Mouse (Mus musculus): ENCODE results near the gene Trip13. TPM values are rescaled to one million over a fixed set of nuclear protein-coding genes. Genes with fewer than 3 reads are reported as not detected.
A peak's percentile ranks its signal among the peaks of the same experiment; 100 is the strongest.

The Trip13 gene
- polyA plus RNA-seq, 1 experiment from 2014 or later: 47.2 TPM

DNA sequence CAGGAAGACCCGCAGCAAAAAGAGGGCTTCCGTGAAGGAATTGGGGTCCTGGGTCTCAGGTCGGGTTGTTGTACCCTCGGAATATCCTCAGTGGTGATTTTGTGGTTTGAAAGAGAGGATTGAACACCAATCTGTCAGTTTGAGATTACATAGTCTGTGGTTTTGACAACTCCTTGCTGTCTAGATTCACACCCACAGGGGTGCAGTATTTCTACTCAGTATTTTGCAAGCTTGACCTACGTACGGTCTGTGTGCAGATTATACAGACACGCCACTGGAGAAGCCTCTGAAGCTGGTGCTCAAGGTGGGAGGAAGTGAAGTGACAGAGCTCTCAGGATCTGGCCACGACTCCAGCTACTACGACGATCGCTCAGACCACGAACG, 585 bp upstream of the Trip13 start:
- Histone ChIP-seq H3K4me1 (peaks cover 14% of the 10 kb centered on the region), H3K9me3 (no peaks in the 10 kb centered on the region), H3K4me2 (peak overlapping the region; percentile 76), H3K27ac (peak overlapping the region; percentile 89), H3K9ac (peak overlapping the region; percentile 73), H3K27me3 (no peaks in the 10 kb centered on the region), H3K36me3 (replicated peaks) (peaks cover 32% of the 10 kb centered on the region), H3K4me3 (replicated peaks) (peak overlapping the region; percentile 79)
- ATAC-seq (ENCODE audit: low FRiP score): peak; percentile 12; the same call in 1 of the 2 replicates
- WGBS: 48% methylated on average over 13 of the region's 13 CpGs

DNA sequence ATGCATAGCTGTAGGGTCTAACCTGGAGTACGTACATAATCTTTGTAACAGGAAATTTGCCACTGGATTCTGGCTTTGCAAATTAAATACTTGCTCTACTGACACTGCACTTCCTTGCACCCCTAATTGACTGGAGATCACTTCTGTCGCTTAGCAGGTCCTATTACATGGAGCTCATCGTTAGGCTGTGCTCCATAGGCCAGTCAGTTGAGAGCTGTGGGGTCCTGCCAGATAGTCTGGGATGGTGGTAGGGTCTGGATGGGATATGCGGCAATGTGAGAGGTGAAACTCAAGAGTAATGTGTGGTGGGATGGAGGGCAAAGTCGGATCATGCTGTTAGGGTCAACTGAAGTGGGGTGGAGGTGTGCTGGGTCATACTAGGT, 655 bp downstream of the Trip13 start:
- no peaks in the 10 kb centered on the region for H3K9me3 ChIP-seq
- H3K36me3 ChIP-seq (replicated peaks): peaks cover 29% of the 10 kb centered on the region
- no peak overlapping the region for H3K27ac ChIP-seq
- peak; percentile 24; the same call in 1 of the 2 replicates for ATAC-seq (ENCODE audit: low FRiP score)
- peak overlapping the region; percentile 79 for H3K4me3 ChIP-seq (replicated peaks)
- H3K4me1 ChIP-seq: peaks cover 14% of the 10 kb centered on the region
- H3K27me3 ChIP-seq: no peaks in the 10 kb centered on the region
- WGBS: 16% methylated on average over 5 of the region's 5 CpGs
- H3K4me2 ChIP-seq: peak overlapping the region; percentile 76
- peak overlapping the region; percentile 73 for H3K9ac ChIP-seq

DNA sequence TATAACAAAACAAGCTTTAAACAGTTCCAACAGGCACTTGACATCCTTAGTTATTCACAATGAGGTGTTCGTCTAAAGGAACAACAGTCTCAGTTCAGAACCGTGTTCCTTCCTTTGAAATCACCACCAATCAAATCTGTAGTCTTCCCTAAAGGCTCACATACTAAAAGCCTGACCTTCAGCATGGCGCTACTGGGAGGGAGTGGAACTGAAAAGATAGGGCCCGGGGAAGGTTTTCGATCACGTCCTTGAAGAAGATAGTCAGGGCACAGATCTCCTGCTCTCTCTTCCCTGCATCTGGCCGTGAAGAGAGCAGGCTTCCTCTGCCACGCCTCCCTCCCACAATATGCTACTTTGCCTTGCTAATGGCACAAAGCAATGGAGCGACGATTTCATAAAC, 5.4 kb downstream of the Trip13 start:
- Histone ChIP-seq H3K27me3 (no peaks in the 10 kb centered on the region), H3K4me2 (no peak overlapping the region), H3K27ac (no peak overlapping the region), H3K4me3 (replicated peaks) (no peak overlapping the region), H3K36me3 (replicated peaks) (peaks cover 50% of the 10 kb centered on the region), H3K9ac (no peak overlapping the region), H3K4me1 (peaks cover 8% of the 10 kb centered on the region), H3K9me3 (no peaks in the 10 kb centered on the region)
- 91% methylated on average over 10 of the region's 10 CpGs for WGBS
- ATAC-seq (ENCODE audit: low FRiP score): no peak

DNA sequence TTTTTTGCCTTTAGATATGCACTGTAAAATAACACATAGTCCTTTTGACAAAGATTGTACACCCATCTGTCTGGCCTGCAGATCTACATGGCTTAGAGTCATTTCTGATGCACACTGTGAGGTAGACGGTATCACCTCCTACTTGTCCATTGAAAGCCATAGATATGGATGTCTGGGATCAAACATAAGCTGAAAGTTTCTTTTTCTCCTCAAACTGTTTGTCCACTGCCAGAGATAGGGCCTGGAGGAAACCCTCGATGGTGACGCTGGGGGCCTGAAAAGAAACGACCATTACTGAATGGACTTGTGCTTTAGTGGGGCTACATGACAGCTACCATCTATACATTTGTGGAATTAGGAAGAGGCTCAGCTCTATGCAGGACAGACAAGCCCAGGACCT, 24.5 kb downstream of the Trip13 start:
- 94% methylated on average over 4 of the region's 4 CpGs for WGBS
- H3K36me3 ChIP-seq (replicated peaks): peaks cover 59% of the 10 kb centered on the region
- no peak overlapping the region for H3K27ac ChIP-seq
- H3K27me3 ChIP-seq: no peaks in the 10 kb centered on the region
- no peaks in the 10 kb centered on the region for H3K4me1 ChIP-seq
- no peak overlapping the region for H3K4me2 ChIP-seq
- no peak for ATAC-seq (ENCODE audit: low FRiP score)
- H3K9ac ChIP-seq: no peak overlapping the region
- no peak overlapping the region for H3K4me3 ChIP-seq (replicated peaks)
- H3K9me3 ChIP-seq: no peaks in the 10 kb centered on the region

DNA sequence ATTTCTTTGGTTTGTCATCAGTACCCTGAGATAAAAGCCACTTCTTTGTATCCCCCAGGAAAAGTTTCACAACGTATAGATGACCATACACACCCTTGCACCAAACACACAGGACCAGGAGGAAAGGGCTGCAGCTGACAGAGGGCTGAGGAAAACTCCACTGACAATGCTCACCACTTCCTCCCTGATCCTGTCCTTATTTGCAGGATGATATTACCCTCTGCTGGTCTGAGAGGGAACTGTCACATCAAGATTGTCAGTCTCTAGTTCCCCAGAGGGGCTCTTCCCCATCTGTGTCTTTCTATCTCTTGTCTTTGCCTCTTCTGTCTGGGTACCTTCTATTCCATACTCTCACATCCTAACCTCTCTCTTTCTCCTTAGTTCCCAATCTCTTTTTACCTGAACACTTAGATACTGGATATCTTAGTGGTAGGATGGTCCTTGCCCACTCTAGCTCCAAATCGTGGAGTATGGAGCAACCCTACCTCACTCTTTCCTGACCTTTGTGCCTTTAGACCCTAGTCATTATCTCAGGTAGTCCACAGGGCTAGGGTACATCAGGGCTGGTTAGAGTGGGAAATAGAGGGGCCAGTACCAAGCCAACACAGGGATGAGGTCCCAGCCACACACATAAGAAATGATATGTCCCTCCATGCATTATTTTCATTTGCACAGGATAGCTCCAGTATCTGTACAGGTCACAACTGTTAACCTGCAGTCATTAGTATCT, 29.7 kb downstream of the Trip13 start:
- ATAC-seq (ENCODE audit: low FRiP score): no peak
- peaks cover 15% of the 10 kb centered on the region for H3K36me3 ChIP-seq (replicated peaks)
- H3K4me2 ChIP-seq: no peak overlapping the region
- H3K9me3 ChIP-seq: no peaks in the 10 kb centered on the region
- H3K27ac ChIP-seq: no peak overlapping the region
- H3K4me3 ChIP-seq (replicated peaks): no peak overlapping the region
- WGBS: 65% methylated on average over 2 of the region's 2 CpGs
- no peaks in the 10 kb centered on the region for H3K4me1 ChIP-seq
- H3K27me3 ChIP-seq: no peaks in the 10 kb centered on the region
- no peak overlapping the region for H3K9ac ChIP-seq

DNA sequence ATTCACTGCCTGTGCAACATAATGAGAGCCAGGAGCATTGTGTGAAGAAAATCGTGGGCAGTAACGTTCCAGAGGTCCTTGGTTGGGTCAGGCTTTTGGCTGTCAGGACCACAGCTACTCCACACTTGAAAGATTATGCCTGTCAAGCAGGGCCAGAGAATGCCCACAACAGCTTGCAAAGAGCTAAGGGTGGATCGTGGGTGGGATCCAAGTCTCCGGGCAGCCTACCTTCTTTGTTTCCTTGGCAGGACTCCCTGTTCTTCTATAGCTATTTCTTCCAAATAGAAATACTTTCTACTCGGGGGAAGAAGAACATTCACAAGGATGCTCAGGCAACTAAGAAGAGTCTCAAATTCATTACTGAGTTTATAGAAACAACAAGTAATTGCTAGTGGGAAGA, 30.4 kb downstream of the Trip13 start:
- Histone ChIP-seq H3K9ac (no peak overlapping the region), H3K27ac (no peak overlapping the region), H3K27me3 (no peaks in the 10 kb centered on the region), H3K4me2 (no peak overlapping the region), H3K4me3 (replicated peaks) (no peak overlapping the region), H3K9me3 (no peaks in the 10 kb centered on the region), H3K4me1 (no peaks in the 10 kb centered on the region), H3K36me3 (replicated peaks) (peaks cover 11% of the 10 kb centered on the region)
- WGBS: 87% methylated on average over 5 of the region's 5 CpGs
- no peak for ATAC-seq (ENCODE audit: low FRiP score)

DNA sequence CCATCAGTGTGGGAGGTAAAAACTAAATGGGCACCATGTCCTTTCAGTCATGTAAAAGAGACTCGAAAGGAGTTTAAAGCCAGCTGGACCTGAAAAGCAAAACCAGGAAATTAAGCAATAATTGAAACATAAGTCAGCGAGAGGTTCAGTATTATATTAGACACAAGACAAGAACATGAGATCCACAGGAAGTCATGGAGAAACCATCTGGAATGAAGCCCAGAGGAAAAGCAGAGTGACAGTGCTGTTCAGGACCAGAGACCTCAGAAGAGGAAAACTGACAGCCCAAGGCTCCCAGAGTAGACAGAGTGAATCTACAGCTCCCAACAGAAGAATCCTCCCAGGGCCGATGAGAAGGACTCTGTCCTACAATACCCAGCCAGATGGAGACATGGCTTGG, 40.0 kb downstream of the Trip13 start:
- H3K9me3 ChIP-seq: no peaks in the 10 kb centered on the region
- no peaks in the 10 kb centered on the region for H3K27me3 ChIP-seq
- H3K9ac ChIP-seq: no peak overlapping the region
- H3K4me1 ChIP-seq: no peaks in the 10 kb centered on the region
- no peak for ATAC-seq (ENCODE audit: low FRiP score)
- 89% methylated on average over 3 of the region's 3 CpGs for WGBS
- no peaks in the 10 kb centered on the region for H3K36me3 ChIP-seq (replicated peaks)
- H3K4me3 ChIP-seq (replicated peaks): no peak overlapping the region
- no peak overlapping the region for H3K27ac ChIP-seq
- H3K4me2 ChIP-seq: no peak overlapping the region

DNA sequence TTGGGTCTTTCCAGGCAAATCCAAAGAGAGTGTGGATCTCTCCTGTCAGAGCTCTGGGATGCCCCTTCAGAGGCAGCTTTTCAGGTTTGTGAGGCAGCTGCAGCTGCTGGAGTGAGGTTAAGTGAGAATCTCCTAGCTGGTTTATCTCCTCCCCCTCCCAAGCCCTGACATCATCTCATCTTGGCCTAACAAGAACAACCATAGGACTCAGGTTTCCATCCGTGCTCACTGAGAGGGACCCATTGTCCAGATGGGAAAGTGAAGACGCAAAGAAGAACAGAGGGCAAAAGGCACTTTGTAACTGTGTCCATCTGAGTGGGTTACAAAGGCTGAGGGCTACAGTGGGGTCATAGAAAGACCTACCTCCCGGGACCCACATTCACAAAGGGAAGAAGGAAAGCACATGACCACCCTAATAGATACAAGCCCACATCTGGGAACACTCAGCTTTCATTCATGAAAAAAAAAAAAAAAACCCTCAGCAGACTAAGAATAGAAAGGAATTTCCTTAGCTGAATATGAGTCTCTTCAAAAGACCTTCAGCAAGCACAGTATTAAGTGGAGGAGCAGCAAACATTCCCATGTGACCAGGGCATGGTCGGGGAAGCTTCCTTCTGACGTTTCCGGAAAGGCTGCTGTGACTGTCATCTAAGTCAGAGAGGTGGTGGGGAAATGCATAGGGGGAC, 44.9 kb downstream of the Trip13 start:
- Histone ChIP-seq H3K4me1 (no peaks in the 10 kb centered on the region), H3K36me3 (replicated peaks) (no peaks in the 10 kb centered on the region), H3K4me2 (no peak overlapping the region), H3K9me3 (no peaks in the 10 kb centered on the region), H3K9ac (no peak overlapping the region), H3K27me3 (no peaks in the 10 kb centered on the region; the same call in 1 of the 2 replicates), H3K4me3 (replicated peaks) (no peak overlapping the region), H3K27ac (no peak overlapping the region)
- no peak for ATAC-seq (ENCODE audit: low FRiP score)
- 57% methylated on average over 6 of the region's 6 CpGs for WGBS

DNA sequence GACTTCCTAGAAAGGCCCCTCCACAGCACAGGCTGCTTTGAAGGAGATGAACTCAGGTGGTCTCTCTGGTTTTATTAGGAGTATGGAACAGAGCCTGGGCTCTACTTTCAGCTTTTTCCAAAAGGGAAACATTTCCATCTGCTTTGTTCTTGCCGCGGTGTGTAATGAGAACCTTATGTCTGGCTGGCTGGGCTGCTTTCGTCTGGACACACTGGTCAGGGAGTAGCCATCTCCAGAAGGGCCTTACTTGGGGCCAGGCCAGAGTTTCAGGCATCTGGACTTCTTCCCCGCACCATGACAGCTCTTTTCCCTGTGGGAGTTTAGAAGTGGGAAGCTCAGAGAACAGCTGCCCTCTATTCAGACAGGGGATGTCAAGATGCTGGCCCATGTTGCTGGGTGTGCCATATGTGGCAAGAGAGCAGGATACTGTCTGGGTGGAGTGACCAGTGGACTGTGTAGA, 50.1 kb downstream of the Trip13 start:
- Histone ChIP-seq H3K36me3 (replicated peaks) (no peaks in the 10 kb centered on the region), H3K27ac (no peak overlapping the region), H3K9ac (no peak overlapping the region), H3K9me3 (no peaks in the 10 kb centered on the region), H3K4me1 (no peaks in the 10 kb centered on the region), H3K4me2 (no peak overlapping the region), H3K27me3 (no peaks in the 10 kb centered on the region; the same call in 1 of the 2 replicates), H3K4me3 (replicated peaks) (no peak overlapping the region)
- ATAC-seq (ENCODE audit: low FRiP score): no peak
- WGBS: 80% methylated on average over 4 of the region's 4 CpGs

DNA sequence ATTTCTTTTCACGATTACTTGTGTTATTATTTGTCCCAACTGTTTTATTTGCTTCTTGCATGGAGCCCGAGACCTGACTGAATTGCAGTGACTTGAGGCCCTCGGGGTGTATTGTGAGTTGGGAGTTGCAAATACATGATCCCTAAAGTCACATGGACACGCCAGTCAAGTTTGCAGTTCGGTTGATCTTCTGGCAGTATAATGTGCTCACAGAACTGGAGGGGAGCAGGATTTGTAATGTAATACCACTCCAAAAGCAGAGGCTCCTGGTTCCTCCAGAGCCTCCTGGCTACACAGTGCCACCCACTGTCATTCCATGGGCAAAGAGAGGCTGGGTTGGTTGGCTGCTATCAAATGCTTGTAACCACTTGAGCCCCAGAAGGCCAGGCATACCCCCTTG, 51.0 kb downstream of the Trip13 start:
- no peak overlapping the region for H3K27ac ChIP-seq
- H3K4me2 ChIP-seq: no peak overlapping the region
- H3K36me3 ChIP-seq (replicated peaks): no peaks in the 10 kb centered on the region
- 78% methylated on average over 5 of the region's 5 CpGs for WGBS
- H3K27me3 ChIP-seq: no peaks in the 10 kb centered on the region; the same call in 1 of the 2 replicates
- no peak overlapping the region for H3K4me3 ChIP-seq (replicated peaks)
- H3K4me1 ChIP-seq: no peaks in the 10 kb centered on the region
- no peak overlapping the region for H3K9ac ChIP-seq
- H3K9me3 ChIP-seq: no peaks in the 10 kb centered on the region
- no peak for ATAC-seq (ENCODE audit: low FRiP score)

DNA sequence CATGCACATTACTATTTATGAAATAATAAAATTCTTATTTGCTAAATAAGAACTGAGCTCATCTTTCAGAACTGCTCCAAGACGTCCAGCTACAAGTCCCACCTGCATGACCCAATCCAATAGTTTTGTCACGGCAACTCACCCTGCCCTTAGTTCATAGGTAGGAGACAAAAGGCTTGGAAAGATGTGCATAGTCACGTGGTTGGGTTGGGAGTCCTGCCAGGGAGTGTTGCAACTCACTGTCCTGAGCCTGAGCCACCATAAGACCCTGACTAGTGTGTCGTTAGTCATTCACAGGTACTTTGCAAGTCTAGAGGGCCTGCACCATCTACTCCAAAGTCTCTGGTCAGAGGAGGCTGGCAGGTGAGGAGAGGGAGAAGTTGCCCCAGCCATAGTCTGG, 51.5 kb downstream of the Trip13 start:
- no peaks in the 10 kb centered on the region for H3K36me3 ChIP-seq (replicated peaks)
- H3K9me3 ChIP-seq: no peaks in the 10 kb centered on the region
- no peak overlapping the region for H3K4me2 ChIP-seq
- H3K27me3 ChIP-seq: no peaks in the 10 kb centered on the region; the same call in 1 of the 2 replicates
- H3K9ac ChIP-seq: no peak overlapping the region
- ATAC-seq (ENCODE audit: low FRiP score): no peak
- H3K4me3 ChIP-seq (replicated peaks): no peak overlapping the region
- 73% methylated on average over 4 of the region's 4 CpGs for WGBS
- H3K27ac ChIP-seq: no peak overlapping the region
- H3K4me1 ChIP-seq: no peaks in the 10 kb centered on the region

DNA sequence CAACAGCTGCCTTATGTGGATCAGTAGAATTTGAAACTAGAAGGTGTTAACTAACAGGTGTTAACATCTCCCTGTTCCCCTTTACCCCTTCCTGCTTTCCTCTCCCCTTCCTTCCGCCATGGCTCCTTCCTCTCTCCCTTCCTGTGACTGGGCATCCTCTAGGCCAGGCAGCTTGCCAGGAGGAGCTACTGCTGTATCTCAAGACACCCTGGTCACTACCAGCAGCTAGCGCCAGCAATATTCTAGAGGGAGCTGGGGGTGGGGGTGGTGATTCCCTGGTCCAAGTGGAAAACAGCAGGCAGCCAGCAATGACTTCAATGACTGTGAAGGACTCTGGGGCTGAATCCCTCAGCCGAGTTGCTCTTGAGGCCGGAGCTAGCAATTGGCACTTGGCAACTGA, 51.9 kb downstream of the Trip13 start:
- Histone ChIP-seq H3K36me3 (replicated peaks) (no peaks in the 10 kb centered on the region), H3K4me3 (replicated peaks) (no peak overlapping the region), H3K27ac (no peak overlapping the region), H3K9me3 (no peaks in the 10 kb centered on the region), H3K4me2 (no peak overlapping the region), H3K4me1 (no peaks in the 10 kb centered on the region), H3K9ac (no peak overlapping the region), H3K27me3 (no peaks in the 10 kb centered on the region; the same call in 1 of the 2 replicates)
- 78% methylated on average over 4 of the region's 4 CpGs for WGBS
- ATAC-seq (ENCODE audit: low FRiP score): no peak

DNA sequence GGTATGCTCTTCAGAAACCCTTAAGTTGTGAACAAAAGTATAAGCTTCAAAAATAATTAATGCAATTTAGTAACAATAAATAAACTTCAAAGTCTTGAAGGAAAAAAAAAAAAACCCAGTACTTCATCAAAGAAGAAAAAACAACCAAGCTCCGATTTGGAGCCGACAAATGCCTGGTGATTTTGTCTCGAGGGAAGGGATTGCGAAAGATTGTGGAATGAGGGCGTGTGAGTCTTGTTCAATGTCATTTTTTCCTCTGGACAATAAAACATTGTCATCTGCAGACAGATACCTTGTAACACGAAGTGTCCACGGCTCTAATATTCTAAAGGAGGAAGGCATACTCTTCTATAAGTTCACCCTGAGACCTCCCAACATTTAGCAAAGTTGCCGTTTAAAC, 56.2 kb downstream of the Trip13 start:
- H3K9me3 ChIP-seq: no peaks in the 10 kb centered on the region
- H3K9ac ChIP-seq: no peak overlapping the region
- ATAC-seq (ENCODE audit: low FRiP score): no peak
- no peak overlapping the region for H3K27ac ChIP-seq
- no peaks in the 10 kb centered on the region for H3K4me1 ChIP-seq
- WGBS: 80% methylated on average over 8 of the region's 8 CpGs
- H3K36me3 ChIP-seq (replicated peaks): no peaks in the 10 kb centered on the region
- no peak overlapping the region for H3K4me3 ChIP-seq (replicated peaks)
- no peaks in the 10 kb centered on the region for H3K27me3 ChIP-seq
- no peak overlapping the region for H3K4me2 ChIP-seq
